Mouse (Mus musculus): ENCODE data around the gene Cdc42ep1.
A peak's percentile ranks its signal among the peaks of the same experiment; 100 is the strongest.
"Not testable (repeated sequence)": the region's sequence is repeated elsewhere in the genome, so short reads cannot be mapped to it uniquely, and the experiment has no call there.

The Cdc42ep1 gene

DNA sequence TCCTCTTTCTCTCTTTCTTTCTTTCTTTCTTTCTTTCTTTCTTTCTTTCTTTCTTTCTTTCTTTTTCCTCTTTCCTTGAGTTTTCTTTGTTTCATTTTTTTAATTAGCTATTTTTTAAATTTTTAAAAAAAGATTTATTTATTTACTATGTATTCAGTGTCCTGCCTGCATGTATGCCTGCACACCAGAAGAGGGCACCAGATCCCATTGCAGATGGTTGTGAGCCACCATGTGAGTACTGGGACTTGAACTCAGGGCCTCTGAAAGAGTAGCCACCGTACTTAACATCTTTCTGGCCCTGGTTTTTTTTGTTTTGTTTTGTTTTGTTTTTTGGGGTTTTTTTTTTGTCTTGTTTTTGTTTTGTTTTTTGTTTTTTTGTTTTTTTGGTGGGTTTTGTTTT, 12.8 kb upstream of the Cdc42ep1 start:
- no peak for DNase-seq (ENCODE audit: low read depth, low spot score)

- DNase-seq (ENCODE audit: low read depth, low spot score): no peak
These were observed 11.4 kb upstream of the Cdc42ep1 start for GRCm38 (mm10) chr15:78830742-78831719.

DNA sequence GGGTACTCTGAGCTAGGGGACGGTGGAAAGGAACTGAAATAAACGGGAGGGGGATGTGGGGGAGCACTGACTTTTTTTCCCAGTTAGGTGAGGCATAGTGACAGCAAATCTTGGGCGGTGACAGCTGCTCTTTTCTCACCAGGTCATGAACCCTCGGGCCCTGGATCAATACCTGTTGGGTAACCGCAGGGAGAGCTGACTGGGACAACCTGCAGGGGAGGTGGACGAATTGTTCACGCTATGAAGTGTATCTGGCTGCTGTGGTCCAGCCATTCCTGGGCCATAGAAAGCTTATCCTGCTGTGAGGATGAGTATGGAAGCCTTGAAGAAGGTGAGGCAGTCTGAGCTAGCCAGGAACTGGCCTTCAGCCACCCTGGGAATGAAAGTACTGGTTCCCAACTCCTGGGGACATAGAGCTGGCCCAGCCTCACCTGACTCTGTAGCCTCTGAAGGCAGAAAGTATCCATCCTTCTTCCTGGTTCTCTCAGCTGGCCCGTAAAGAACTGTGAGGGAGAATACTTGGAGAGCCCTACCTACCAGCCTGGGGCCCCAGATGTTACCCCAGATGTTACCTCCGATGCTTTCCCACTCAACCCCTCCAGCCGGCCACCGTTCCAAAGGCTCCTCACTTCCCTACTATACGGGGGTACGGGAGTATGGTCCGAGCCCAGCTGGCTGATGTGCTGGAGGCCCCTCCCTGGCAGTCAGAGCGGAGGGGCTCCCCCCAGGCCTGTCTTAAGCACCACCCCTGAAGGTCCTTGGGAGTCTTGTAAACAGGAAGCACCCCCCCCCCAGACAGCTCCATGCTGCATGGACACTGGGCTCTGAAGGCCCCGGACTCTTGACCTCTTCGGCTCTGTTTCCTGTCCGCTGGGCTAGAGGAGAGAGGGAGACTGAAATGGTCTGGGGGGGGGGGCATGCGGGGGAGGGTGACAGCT, 10.4 kb upstream of the Cdc42ep1 start:
- DNase-seq (ENCODE audit: low read depth, low spot score): no peak

- no peak for DNase-seq (ENCODE audit: low read depth, low spot score)
These were observed 9.7 kb upstream of the Cdc42ep1 start for GRCm38 (mm10) chr15:78832701-78833123.

GRCm38 (mm10) chr15:78833582-78833981, 8.8 kb upstream of the Cdc42ep1 start:
- no peak for DNase-seq (ENCODE audit: low read depth, low spot score)

GRCm38 (mm10) chr15:78834233-78835005, 8.0 kb upstream of the Cdc42ep1 start:
- DNase-seq (ENCODE audit: low read depth, low spot score): no peak

GRCm38 (mm10) chr15:78835200-78836085, 7.0 kb upstream of the Cdc42ep1 start:
- DNase-seq (ENCODE audit: low read depth, low spot score): no peak

DNA sequence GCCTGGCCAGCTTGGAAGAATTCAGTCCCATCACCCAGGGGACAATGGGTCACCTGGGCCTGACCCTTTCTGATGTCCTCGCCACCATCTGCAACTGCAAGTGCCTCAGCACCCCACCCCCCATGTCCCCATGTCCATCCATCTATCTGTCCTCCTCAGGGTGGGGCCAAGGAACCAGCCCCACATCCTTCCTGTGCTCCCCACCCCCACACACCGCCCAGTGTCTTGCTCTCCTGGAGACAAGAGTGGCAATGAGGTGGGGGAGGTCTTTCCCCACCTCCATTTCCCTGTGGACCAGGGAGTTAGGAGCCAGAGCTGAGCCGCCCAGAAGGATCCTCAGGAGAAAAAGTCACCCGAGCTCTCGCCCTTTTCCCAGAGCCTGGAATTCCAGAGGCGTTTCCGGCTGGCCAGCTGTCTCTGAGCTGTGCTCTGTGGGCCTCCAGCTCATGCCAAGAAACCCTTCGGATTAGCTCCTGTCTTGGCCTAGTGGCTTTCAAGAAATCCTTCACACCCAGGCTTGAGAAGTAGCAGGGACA, 6.3 kb upstream of the Cdc42ep1 start:
- DNase-seq (ENCODE audit: low read depth, low spot score): no peak

GRCm38 (mm10) chr15:78839744-78840143, 2.7 kb upstream of the Cdc42ep1 start:
- DNase-seq (ENCODE audit: low read depth, low spot score): no peak

DNA sequence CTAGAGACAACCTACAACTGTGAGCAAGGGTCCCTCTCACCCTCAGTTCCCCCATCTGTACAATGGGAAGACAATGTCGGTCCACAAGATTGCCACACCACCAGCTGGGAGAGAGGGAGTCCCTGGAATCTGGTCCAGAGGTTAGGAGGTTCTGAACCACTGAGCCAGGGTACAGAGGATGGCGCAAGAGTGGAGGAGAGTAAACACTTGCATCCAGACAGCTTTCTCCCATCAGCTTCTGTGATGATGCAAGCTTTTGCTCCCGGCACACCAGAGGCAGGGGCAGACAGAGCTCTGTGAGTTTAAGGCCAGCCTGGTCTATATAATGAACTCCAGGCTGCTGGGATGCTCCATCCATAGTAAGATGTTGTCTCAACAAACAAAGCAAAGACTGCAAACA, 2.2 kb upstream of the Cdc42ep1 start:
- no peak for DNase-seq (ENCODE audit: low read depth, low spot score)

DNA sequence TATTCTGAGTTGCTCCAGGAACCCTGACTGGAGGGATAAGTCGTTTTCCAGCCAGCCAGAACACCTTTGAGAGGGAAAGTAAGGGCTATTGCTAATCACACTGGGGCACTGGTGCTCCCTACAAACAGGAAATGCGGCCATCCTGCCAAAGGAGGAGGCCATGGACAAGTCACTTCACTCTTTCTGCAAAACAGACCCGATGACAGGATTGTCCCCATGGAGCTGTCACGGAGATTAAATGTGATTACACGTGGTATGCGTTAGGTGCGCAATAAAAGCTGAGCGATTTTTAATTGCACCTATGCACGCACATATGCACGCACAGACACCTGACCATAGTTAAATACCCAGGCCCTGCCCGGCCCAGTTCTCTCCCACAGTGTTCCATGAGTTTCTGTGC, 1.7 kb upstream of the Cdc42ep1 start:
- DNase-seq (ENCODE audit: low read depth, low spot score): no peak

GRCm38 (mm10) chr15:78841161-78841790, 1.1 kb upstream of the Cdc42ep1 start:
- no peak for DNase-seq (ENCODE audit: low read depth, low spot score)

- no peak for DNase-seq (ENCODE audit: low read depth, low spot score)
These were observed 1.4 kb downstream of the Cdc42ep1 start for GRCm38 (mm10) chr15:78843581-78844469.

GRCm38 (mm10) chr15:78844791-78845190, 2.4 kb downstream of the Cdc42ep1 start:
- no peak for DNase-seq (ENCODE audit: low read depth, low spot score)

DNA sequence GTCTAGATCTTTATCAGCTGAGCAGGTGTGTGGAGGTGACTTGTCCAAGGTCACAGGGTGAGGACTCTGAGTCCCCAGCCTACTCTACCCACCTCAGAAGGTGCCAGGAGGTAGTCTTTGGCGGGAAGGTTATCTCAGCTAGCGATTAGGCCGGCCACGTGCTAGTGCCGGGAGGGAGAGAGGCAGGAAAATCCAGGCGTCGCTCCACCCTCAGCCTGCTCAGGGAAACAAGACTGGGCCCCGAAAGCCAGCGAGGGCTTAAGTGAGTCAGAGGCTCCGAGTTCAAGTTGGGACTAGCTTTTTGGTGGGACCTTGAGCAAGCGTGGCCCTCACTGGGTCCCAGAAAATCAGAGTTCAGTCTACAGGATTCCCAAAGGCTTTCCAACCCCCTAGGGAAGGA, 2.9 kb downstream of the Cdc42ep1 start:
- DNase-seq (ENCODE audit: low read depth, low spot score): no peak

DNA sequence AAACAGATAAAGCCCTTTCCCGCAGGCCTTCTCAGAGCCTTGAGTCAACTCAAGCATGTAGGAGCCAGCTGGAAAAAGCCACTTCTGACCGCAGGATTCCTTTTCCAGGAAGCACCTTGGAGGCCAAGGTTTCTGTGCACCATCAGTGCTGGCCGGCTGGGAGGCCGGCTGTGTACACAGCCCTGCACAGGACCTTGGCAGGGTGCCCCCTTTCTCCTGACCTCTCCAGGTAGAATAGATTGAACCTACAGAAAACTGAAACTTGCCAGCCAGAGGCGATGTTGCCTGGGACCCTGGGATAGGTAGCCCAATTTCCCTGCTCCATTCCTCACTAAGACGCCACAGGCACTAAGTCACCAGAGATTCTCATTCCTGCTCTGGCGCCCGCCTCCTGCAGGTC, 3.4 kb downstream of the Cdc42ep1 start:
- no peak for DNase-seq (ENCODE audit: low read depth, low spot score)

DNA sequence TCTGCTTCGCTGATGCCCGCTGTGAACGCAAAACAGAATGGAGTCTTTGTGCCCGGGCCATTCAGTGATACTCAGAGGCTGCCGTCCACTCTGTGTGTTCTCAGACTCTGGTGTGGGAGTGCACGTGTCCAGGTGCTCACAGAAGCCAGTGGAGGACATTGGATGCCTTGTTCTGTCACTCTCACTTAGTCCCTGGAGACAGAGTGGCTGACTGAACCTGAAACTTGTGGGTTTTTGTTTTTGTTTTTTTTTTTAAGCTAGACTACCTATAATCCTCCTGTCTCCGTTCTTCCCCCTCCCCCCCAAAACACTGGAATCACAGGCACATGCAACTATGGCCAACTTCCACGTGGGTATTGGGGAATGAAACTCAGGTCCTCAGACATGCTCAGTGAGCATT, 3.9 kb downstream of the Cdc42ep1 start:
- no peak for DNase-seq (ENCODE audit: low read depth, low spot score)

DNA sequence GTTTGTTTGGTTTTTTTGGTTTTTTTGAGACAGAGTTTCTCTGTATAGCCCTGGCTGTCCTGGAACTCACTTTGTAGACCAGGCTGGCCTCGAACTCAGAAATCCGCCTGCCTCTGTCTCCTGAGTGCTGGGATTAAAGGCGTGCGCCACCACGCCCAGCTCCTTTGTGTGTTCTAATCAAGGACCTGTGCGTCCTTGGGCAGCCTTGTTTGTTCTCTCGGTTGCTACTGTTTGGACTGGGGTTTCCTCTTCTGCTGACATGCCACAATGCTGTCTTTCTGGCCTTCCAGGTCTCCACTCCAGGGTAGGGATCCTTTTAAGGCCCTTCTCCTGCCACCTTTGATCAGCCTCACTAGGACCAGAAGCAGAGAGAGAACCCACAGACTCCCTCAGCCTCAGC, 4.4 kb downstream of the Cdc42ep1 start:
- not testable (repeated sequence) for DNase-seq (ENCODE audit: low read depth, low spot score)

DNA sequence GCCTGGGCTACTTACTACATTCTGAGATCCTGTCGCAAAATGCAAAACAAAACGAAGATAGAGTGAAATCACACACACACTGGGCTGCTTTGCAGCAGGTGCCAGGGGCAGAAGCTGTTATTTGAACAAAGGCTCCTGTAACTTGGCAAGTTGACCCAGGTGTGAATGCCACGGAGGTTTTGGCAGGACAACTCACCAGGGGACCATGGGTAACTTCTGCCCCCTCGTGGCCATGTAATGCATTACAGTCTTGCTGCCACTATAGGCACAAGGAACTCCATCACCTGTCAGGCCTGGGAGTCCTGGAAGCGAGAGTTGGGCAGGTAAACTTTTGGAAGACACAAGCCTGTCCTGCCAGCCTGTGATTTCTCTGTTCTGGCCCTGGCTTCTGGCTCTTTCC, 6.0 kb downstream of the Cdc42ep1 start:
- DNase-seq (ENCODE audit: low read depth, low spot score): peak; percentile 55

All from retina, postnatal 7 days (tissue).